Mouse (Mus musculus) splenic B cell, adult 2 months (primary cell): Measurements from ENCODE around the gene Lrch1.

Experiments
- DNase-seq: peaks from one replicate; pipeline ENCODE4 v3.0.0-alpha.2; 2011; ENCODE audit warnings: low read depth, low spot score
- H3K27me3 ChIP-seq: 2 replicates; pipeline ENCODE4 v1.6.1; 2012; ENCODE audit warnings: mild to moderate bottlenecking, low read length, moderate library complexity, mixed read lengths; ENCODE audit not compliant: control insufficient read depth, poor library complexity, insufficient read depth, severe bottlenecking
- H3K36me3 ChIP-seq: 2 replicates; pipeline ENCODE4 v1.6.1; 2012; ENCODE audit warnings: mild to moderate bottlenecking, low read length, moderate library complexity, mixed read lengths; ENCODE audit not compliant: control insufficient read depth, poor library complexity, insufficient read depth, severe bottlenecking

Gene Lrch1

GRCm38 (mm10) chr14:74962713-74963401 lies 15.2 kb upstream of the Lrch1 start:
- no peaks in the 10 kb centered on the region for H3K36me3 ChIP-seq
- H3K27me3 ChIP-seq, result no peaks in the 10 kb centered on the region

DNA sequence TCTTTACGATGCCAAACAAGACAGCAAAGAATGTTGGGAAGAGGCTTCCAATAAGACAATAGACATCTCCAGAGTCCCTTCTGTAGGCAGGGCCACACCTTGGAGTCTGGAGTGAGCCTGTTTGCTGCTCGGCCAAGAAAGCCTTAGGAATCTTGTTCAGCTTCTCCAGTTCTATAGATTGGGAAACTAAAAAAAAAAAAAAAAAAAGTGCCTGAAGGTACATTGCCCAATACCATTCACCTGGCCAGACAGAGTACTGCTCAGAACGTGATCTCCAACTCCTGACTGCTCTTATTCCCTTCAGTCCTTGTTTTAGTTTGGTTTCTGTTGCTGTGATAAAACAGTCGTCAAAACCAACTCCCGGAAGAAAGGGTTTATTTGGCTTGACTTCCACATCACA lies 12.9 kb upstream of the Lrch1 start:
- Histone ChIP-seq H3K27me3 (no peaks in the 10 kb centered on the region), H3K36me3 (no peaks in the 10 kb centered on the region)
- DNase-seq, result no peak

More at GRCm38 (mm10) chr14:74962713-74963401, 15.2 kb upstream of the Lrch1 start:
- DNase-seq, result no peak

DNA sequence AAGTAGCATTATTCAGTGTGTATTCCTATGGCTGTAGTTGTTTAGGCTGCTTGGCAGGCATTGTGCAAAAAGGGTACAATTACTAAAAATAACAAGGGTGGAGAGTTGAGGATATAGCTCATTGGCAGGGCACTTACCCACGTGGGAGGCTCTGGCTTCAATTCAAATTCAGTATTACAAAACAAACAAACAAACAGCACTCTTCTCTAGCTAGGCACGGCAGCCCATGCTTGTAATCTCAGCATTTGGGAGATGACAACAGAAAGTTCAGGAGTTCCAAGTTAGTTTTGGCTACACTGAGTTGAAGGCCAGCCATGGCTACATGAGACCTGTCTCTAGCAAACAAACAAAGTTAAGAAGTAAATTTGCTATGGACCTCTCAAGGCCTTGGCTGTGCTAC lies 9.0 kb upstream of the Lrch1 start:
- Histone ChIP-seq H3K36me3 (no peaks in the 10 kb centered on the region), H3K27me3 (no peaks in the 10 kb centered on the region)
- no peak for DNase-seq

- no peaks in the 10 kb centered on the region for H3K36me3 ChIP-seq
- no peaks in the 10 kb centered on the region for H3K27me3 ChIP-seq
- no peak for DNase-seq
Measured at GRCm38 (mm10) chr14:74956234-74956633, 8.6 kb upstream of the Lrch1 start.

GRCm38 (mm10) chr14:74948426-74949240 lies 957 bp upstream of the Lrch1 start:
- peak; percentile 76 for DNase-seq
- Histone ChIP-seq H3K36me3 (no peaks in the 10 kb centered on the region), H3K27me3 (no peaks in the 10 kb centered on the region)

- no peak for DNase-seq
- no peaks in the 10 kb centered on the region for H3K36me3 ChIP-seq
- H3K27me3 ChIP-seq, result no peaks in the 10 kb centered on the region
Measured at GRCm38 (mm10) chr14:74948014-74948396, 329 bp upstream of the Lrch1 start.

DNA sequence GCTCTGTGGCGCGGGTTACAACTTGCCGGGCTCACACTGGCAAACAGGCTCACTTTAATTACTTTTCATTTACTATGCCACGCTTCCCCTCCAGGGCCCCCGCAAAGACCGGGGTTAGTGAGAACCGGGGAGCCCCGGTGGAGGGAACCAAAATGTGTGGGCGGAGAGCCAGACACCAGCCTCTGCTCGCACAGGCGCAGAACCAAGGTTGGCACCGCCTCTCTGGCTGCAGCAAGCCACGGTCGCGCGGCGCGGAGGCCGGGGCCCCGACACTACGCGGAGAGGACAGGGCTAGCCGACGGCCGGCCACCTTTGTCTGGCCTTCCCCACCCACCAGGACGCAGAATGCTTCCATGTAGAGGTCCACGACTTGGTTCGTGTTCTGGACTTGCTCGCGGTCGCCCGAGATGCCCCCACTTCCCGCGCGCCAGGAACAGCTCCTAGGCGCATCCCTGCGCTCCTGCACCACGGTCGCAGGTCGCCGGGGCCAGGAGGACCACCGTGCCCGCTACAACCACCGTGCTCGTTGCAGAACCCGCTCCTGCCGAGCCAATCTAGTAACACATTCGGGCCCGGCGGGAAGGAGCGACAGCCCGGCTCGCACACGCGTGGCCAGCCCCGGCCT lies 813 bp downstream of the Lrch1 start:
- Histone ChIP-seq H3K27me3 (no peaks in the 10 kb centered on the region), H3K36me3 (no peaks in the 10 kb centered on the region)
- peak; percentile 87 for DNase-seq

DNA sequence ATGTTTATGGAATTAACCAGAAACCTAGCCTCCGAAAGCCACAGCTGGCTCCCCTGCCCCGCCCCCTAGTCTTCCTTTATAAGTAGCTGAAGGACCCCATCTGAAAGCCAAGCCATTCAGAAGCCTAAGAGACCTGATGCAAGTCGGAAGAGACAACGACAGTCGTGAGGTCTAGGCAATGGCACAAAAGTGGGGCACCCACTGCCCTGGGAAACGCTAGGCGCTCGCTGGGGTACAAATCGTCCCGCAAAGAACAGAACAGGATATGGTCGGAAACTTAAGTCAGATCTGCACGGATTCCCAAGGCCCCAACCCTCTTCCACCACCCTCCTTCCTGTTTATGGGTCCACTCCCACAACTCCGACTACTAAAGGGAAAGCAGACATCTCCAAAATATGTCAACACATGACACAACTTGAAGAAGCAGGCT lies 1.3 kb downstream of the Lrch1 start:
- Histone ChIP-seq H3K36me3 (no peaks in the 10 kb centered on the region), H3K27me3 (no peaks in the 10 kb centered on the region)
- no peak for DNase-seq

GRCm38 (mm10) chr14:74945266-74946215 lies 2.1 kb downstream of the Lrch1 start:
- DNase-seq, result no peak
- Histone ChIP-seq H3K36me3 (no peaks in the 10 kb centered on the region), H3K27me3 (no peaks in the 10 kb centered on the region)

GRCm38 (mm10) chr14:74944128-74944755 lies 3.4 kb downstream of the Lrch1 start:
- Histone ChIP-seq H3K27me3 (no peaks in the 10 kb centered on the region), H3K36me3 (no peaks in the 10 kb centered on the region)
- no peak for DNase-seq

- Histone ChIP-seq H3K36me3 (no peaks in the 10 kb centered on the region), H3K27me3 (no peaks in the 10 kb centered on the region)
- DNase-seq, result no peak
Measured at GRCm38 (mm10) chr14:74943581-74944117, 4.0 kb downstream of the Lrch1 start.

- Histone ChIP-seq H3K36me3 (no peaks in the 10 kb centered on the region), H3K27me3 (no peaks in the 10 kb centered on the region)
- DNase-seq, result no peak
Measured at GRCm38 (mm10) chr14:74943024-74943423, 4.7 kb downstream of the Lrch1 start.

GRCm38 (mm10) chr14:74941591-74941990 lies 6.1 kb downstream of the Lrch1 start:
- peak; percentile 19 for DNase-seq
- no peaks in the 10 kb centered on the region for H3K36me3 ChIP-seq
- H3K27me3 ChIP-seq, result no peaks in the 10 kb centered on the region

- DNase-seq, result peak; percentile 48
- no peaks in the 10 kb centered on the region for H3K36me3 ChIP-seq
- H3K27me3 ChIP-seq, result no peaks in the 10 kb centered on the region
Measured at GRCm38 (mm10) chr14:74940741-74941140, 6.9 kb downstream of the Lrch1 start.
